Mouse (Mus musculus): ENCODE measurements around the gene Hist1h1b.
"Not testable (repeated sequence)": the region's sequence is repeated elsewhere in the genome, so short reads cannot be mapped to it uniquely, and the experiment has no call there.

The Hist1h1b gene

GRCm38 (mm10) chr13:21782361-21783254 is 2.2 kb upstream of the Hist1h1b start:
- DNase-seq (ENCODE audit: low spot score) = not testable (repeated sequence)

DNA sequence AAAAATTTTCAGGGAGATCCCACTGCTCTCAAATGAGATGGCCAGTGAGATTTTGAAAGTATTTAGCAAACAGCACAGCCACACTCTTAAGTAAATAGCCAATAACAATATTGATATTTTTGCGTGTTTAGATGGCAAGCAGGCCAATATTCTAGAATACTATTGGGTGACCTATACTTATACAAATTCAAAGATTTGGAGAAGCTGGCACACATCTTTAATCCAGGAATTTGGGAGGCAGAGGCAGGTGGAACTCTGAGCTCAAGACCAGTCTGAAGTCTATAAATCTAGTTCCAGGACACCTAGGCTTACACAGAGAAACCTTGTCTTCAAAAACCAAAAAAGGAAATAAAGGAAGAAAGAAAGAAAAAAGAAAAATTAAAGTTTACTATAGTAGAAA is 1.2 kb upstream of the Hist1h1b start:
- no peak for DNase-seq (ENCODE audit: low spot score)

GRCm38 (mm10) chr13:21781021-21781555 is 663 bp upstream of the Hist1h1b start:
- no peak for DNase-seq (ENCODE audit: low spot score)

- peak; percentile 79 for DNase-seq (ENCODE audit: low spot score)
Measured at GRCm38 (mm10) chr13:21778814-21779766, 1.3 kb downstream of the Hist1h1b start.

- no peak for DNase-seq (ENCODE audit: low spot score)
Measured at GRCm38 (mm10) chr13:21755707-21756106, 24.7 kb downstream of the Hist1h1b start.

- not testable (repeated sequence) for DNase-seq (ENCODE audit: low spot score)
Measured at GRCm38 (mm10) chr13:21754294-21755001, 26.0 kb downstream of the Hist1h1b start.

DNA sequence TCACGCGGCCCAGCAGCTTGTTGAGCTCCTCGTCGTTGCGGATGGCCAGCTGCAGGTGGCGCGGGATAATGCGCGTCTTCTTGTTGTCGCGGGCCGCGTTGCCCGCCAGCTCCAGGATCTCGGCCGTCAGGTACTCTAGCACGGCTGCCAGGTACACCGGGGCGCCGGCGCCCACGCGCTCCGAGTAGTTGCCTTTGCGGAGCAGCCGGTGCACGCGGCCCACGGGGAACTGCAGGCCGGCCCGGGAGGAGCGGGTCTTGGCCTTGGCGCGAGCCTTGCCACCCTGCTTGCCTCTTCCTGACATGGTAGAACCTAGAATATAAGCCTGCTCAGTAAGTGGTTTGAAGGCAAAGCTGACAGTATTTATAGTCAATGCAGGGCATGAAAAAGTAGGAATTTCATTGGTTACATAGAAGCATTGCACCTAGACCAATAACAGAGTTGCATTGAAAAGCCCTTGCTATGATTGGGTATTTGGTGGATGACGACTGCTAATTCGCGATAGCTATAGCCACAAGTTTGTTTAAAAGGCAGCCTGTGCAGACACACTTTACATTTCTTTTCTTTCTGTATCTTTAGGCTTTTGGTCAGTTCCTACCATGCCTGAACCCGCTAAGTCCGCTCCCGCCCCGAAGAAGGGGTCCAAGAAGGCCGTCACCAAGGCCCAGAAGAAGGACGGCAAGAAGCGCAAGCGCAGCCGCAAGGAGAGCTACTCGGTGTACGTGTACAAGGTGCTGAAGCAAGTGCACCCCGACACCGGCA is 26.7 kb downstream of the Hist1h1b start, which contains the start of the genes Hist1h2ak and Hist1h2bn:
Gene Hist1h2ak, minus strand, starts transcription at position 304 of the 762 bp plus-strand sequence.
Gene Hist1h2bn, plus strand, starts transcription at position 600 of the 762 bp plus-strand sequence.
- DNase-seq (ENCODE audit: low spot score) = peak; percentile 77

GRCm38 (mm10) chr13:21753051-21753523 is 27.3 kb downstream of the Hist1h1b start:
- no peak for DNase-seq (ENCODE audit: low spot score)

- no peak for DNase-seq (ENCODE audit: low spot score)
Measured at GRCm38 (mm10) chr13:21752356-21752755, 28.1 kb downstream of the Hist1h1b start.

DNA sequence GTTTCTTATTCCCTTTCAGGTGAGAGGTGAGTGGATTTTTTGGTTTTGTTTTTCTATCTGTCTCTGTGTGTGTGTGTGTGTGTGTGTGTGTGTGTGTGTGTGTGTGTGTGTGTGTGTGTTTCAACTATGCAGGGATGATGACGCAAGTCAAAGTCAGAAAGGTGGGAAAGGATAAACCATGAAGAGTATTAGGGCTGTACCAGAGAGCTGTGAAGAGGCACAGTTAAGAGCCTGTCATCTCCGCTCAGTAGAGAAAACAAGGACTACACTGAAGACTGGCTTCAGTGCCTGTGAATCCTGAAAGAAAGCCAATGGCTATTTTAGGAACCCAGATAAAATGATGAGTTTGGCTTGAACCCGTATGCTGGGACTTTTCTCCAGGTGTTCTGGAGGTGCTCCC is 28.6 kb downstream of the Hist1h1b start:
- DNase-seq (ENCODE audit: low spot score) = no peak

DNA sequence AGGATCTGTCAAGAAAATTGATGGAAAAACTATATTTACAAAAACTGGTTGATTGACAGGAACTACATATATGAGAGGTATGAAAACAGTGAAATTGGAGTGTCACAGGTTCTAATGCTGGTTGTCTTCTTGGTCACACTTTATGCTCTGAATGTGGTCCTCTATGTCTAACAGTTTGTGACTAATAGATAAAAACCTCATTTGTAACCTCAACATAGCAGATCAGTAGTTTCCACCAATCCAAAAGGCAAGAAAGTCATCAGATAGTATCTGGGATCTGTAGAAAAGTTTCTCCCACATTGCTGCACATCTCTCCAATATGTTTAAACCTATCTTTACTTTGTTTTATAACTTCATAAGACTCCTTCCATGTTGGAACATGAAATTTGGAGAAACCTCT is 29.0 kb downstream of the Hist1h1b start:
- no peak for DNase-seq (ENCODE audit: low spot score)

GRCm38 (mm10) chr13:21750159-21751017 is 30.0 kb downstream of the Hist1h1b start, which contains the start of gene Hist1h4k:
Gene Hist1h4k, minus strand, starts transcription at chr13:21750505.
- peak; percentile 86 for DNase-seq (ENCODE audit: low spot score)

- no peak for DNase-seq (ENCODE audit: low spot score)
Measured at GRCm38 (mm10) chr13:21749387-21750158, 30.9 kb downstream of the Hist1h1b start.

DNA sequence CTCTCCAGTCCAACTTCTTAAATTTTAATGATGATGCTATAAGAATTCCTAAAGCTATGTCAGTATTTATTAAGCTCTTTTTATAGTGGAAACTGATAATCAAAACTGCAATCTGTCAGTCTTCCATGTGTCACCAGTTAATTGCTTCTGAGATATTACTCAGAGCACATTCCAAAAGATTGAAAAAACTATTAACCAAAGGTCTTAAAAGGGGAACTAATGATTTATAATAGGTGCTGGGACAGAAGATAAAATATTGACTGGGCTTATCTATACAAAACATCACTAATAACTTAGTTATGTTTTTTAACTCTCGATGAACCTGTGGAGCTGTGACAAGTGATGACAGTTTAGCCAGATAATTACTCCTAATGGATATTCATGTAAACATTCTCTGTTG is 35.4 kb downstream of the Hist1h1b start:
- no peak for DNase-seq (ENCODE audit: low spot score)

DNA sequence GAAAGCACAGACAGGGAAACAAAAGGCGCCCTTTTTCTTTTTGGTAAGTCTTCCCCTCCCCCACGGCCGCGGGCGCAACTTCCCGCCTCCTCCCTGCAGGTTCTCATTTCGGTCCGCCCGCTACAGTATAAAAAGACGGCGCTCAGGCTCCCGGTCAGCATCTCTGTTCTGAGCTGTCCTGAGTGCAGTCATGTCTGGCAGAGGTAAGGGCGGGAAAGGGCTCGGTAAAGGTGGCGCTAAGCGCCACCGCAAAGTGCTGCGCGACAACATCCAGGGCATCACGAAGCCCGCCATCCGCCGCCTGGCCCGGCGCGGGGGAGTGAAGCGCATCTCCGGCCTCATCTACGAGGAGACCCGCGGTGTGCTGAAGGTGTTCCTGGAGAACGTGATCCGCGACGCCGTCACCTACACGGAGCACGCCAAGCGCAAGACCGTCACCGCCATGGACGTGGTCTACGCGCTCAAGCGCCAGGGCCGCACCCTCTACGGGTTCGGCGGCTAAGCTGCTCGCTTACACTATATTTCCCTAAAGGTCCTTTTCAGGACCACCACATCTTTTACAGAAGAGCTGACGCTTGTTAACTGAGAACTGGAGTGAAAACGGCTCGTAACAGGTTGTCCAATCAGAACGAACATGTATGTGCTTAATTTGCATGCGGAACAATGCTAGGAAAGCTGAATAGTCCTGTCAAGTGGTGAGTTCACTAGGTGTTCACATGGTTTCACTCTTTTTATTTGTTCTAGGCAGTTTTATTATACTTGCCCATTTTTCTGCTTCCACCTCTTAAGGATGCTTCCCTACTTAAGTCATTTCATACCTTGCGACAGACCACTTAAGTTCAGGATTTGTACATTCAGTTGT is 45.3 kb downstream of the Hist1h1b start, which contains the start of gene Hist1h4j:
Gene Hist1h4j, plus strand, starts transcription at position 159 of the 862 bp plus-strand sequence.
- peak; percentile 62 for DNase-seq (ENCODE audit: low spot score)

DNA sequence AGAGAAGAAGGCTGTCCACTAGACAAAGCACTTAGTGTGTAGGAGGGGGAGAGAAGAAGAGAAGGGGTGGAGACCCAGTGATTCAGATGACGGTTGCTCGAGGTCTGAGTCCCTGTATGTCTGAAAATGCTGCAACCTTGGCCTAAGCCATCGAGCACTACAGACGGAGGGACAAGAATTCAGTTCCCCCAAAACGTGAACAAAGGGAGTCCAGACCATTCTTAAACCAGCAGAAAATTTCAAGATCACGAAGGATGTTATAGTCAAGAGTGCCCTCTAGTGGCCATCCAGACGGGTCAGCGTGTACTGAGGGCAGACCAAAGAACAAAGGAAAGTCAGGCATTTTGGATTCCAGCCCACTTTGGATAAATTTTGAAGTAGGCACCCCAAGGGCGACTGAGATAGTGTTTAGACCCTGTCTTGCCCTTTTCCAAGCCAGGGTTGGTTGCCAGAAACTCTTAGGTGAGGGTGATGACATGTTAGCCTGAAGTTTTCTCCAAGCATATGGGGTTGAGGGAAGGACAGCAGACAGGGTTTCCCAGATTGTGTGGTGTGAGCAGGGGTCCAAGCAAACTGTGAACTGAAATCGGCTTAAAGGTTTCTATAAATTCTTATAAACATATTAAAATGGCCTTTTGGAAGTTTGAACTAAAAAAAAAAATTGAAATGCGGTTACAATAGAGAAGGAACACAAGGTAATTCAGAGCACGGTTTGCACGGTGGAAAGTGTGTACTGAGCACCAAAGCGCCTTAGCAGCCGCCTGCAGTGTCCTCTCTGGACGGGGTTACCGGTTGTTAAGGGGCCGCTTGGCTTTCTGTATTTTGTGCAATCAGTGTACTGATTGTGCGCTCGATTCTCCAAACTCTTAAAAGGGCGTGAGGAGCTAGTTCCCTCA is 46.2 kb downstream of the Hist1h1b start:
- DNase-seq (ENCODE audit: low spot score) = peak; percentile 78

DNA sequence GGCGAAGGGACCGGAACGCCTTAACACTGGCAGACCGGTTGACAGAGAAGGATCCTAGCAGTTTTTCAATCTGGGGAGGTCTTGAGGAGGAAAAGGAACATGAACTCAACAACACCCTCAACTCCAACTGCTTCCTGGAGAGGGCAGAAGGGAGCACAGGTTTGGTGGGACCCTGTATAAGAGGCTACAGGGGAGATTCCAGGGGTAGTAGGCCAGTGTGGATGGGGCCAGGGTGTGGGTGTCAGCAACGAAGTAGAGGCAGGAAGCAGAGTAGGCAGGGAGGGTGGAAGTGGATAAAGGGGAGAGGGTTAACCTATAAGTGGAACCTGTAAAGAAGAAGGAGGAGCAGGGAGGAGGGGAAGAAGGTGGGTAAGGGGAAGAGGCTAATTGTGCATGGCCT is 47.0 kb downstream of the Hist1h1b start:
- DNase-seq (ENCODE audit: low spot score) = no peak

Data from T-cell, adult 2 months (primary cell).